Mouse (Mus musculus) frontal cortex, postnatal 14 days (tissue): ENCODE results near the gene Prkn.
A peak's percentile ranks its signal among the peaks of the same experiment; 100 is the strongest.

Source experiments
- DNase-seq, 2 experiments: peaks; one replicate each; pipeline ENCODE4 v3.0.0; 2022; ENCODE audit warnings: low spot score in 2 of 2

The Prkn gene

DNA sequence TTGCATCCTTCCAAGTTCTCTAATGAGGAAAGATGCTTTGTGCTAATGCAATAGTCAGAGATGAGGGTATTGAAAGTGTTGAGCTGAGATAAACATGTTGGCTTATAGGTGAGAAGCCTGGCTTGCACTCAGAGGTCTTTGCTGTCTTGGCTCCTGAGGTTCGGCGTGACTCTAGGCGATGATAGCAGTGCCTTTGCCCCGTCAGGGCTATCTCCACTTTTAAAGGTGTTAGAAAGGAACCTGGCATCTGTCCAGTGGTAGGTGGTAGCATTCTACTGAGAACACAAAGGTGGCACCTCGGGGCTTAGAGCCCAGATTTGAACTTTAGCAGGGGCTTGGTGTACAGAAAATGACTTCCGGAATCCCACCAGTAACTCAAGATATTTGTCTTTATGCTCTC, 554.4 kb downstream of the Prkn start:
- DNase-seq, result no peak

DNA sequence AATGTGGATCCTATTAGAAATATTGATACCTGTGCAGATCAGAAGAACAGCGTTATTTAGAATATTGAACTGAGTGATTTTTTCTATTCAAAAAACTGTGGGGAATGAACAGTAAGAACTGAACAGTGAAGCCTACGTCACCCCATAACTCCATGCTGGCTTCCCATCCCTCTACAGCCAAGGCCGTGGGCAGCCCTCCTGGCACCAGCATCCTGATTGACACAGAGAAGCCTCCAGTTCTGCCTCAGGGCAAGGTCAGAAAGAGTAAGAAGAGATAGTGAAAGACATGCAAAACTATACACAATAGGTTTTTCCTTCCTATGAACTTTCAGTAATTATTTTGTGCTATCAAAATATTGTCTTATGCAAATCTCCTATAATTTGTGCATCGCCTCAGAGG, 557.5 kb downstream of the Prkn start:
- DNase-seq, result no peak

DNA sequence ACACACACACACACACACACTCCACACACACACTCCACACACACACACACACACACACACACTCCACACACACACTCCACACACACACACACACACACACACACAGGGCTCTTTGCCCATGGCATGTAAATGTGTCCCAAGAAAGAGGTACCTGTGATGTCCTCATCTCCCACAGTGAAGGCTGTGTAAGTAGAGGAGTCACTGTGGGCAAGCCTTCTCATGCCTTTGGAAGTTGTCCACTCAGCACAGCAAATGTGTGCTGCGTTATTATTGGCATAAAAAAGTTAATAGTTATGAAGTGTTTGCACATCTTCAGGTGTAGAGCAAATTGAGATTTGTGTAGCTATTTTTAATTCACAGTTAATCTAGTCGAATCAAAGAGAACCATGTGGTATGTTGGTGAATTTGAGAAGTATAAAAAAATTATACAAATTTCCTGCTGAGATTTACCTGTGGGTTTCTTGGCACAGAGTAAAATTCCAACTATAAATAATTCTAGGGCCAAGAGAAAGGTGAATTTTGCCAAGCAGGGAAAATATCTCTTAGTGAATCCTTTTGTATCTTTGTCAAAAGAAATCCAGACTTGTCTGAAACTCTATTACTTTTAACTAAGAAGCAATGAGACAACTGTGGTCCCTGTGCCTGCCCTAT, 562.2 kb downstream of the Prkn start:
- no peak for DNase-seq

DNA sequence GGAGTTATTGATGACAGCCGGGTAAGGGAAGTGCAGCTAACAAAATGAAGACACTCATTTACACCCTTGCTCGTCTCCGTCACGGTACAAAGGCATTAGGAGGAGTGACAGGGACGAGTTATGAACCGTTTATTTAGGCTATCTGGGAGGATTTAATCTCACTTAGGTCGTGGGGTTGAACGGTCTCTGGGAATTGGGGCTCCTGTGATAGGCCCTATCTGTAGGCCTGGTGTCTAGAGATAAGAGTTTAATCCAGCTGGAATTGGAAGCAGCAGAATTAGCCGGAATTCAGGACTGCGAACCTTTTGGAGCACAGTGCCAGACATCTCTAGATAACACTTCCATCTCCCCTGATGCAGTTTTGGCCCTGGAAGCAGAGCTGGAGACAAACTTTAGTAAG, 571.2 kb downstream of the Prkn start:
- no peak for DNase-seq

DNA sequence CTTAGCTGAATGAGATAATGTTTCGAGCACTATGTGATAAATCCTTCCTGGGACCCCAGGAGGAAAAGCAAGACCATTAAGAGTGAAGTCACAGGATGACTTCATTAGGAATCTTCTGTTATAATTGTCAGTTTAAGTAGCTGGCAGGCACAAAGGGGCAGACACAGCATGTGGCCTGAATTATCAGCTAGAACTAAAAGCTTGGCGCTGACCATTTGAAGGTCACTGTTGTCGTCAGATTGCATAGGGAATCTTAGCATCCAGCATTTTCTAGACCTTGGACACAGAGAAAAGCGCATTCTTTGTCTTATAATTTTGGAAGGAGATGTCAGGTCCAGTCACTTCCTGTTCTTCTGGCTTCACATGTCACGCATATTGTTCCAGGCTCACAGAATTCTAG, 573.5 kb downstream of the Prkn start:
- no peak for DNase-seq

DNA sequence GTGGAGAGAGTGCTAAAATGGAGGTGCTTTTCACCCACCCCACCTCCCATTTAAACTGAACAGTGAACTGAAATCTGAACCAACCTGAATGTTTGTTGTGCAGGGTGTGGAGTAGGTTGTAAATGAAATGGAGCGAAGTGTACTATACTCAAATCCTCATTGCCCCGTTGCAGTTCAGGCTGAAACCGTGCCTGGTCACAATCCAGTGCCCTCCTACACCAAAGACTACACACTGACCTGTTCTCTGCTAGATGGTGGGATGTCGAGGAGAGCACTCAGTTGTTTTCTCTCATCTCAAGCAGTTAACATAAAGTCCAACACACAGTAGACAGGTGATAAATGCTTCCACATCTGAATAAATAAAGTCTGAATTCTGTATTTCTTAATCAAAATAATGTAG, 574.1 kb downstream of the Prkn start:
- no peak for DNase-seq

DNA sequence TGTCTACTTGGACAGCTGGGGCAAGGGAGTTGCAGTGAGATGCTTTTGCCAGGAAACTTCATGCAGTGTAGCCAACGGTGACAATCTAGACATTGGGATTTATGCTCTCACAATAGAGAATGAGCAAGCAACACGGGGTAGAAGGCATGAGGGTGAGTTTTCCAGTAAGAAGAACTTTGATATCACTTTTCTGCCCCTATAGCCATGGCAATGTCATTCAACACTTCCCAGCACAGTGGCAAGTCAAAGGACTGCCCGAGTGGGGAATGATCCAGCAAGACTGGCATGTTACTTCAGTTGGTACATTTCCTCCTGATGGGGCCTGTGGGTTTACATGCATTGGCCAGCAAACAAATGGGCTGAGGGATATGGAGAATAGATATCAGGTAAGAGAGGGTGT, 577.0 kb downstream of the Prkn start:
- no peak for DNase-seq

DNA sequence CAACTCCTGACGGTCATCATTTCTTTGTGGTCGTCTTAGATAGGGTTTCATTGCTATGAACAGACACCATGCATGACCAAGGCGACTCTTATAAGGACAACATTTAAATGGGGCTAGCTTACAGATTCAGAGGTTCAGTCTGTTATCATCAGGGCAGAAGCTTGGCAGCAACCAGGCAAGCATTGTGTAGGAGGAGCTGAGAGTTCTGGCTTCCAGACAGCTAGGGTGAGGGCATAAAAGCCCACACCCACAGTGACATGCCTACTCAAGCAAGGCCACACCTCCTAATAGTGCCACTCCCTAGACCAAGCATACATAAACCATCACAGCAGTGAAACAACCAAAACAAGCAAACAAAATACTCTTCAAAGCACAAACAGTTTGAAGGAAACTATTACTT, 579.3 kb downstream of the Prkn start:
- DNase-seq, result no peak

DNA sequence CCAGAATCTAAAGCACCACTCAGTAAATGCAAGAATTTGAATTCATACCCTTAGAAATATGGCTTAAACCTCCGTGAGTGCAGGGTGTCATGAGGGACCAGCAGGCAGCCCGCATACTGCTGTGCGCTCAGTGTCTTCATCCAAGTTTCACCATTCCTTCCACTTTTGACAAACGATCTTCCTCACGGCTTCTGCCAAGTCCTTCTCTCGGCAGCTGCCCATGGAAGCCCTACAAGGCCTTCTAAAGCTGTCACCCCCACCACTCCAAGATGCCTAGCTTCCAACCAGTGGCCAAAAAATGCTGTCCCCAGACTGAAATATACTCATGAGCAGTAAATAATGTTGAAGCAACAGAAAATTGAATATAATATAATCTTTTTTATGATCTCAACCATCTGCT, 580.7 kb downstream of the Prkn start:
- peak in 1 of 2 experiments; percentile 7 for DNase-seq

DNA sequence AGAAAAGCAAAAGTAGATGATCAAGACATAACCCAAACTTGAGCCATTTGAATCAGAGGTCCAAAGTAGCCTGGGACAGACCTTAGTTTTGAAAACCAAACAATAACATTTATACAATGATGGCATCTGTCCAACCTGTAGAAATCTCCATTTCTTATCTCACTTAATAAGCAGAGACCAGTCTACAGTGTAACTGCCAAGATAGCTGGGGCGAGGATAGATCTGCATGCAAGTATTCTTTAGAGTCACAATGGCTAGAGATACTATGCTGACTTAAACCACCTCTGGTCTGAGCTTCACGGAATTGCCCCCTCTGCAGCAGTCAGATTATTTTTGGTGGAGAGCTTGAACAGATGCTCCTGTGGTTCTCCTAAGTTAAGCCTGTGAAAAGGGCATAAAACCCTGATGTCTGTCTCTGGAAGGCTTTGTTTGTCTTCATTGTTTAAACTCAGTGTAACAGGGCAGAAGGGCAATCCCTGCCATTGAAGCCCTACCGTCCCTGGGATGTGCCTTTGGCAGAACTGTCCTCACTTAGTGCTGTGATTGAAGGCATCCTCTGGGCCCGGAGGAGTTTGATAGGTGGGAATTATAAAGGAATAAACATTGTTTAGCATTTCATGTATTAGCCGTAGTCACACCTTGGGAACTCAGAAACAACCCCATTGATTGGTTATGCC, 581.2 kb downstream of the Prkn start:
- DNase-seq, result no peak

DNA sequence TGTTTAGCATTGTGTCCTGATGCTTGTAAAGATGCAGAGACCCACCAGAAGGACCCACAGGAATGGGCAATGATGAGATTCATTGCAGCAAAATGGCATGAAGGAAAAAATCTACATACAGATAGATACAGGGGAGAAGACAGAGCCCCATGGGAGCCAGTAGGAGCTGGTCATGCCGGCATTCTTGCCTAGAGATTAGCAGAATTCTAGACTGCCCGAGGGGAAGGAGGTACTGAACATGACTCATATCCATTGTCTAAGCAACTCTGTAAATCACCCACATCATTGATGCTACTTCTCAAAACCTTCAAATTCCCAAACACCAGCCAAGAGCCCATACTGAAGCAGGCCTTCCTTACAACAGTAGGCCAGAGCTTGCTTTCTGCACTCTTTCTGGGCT, 591.1 kb downstream of the Prkn start:
- no peak for DNase-seq

DNA sequence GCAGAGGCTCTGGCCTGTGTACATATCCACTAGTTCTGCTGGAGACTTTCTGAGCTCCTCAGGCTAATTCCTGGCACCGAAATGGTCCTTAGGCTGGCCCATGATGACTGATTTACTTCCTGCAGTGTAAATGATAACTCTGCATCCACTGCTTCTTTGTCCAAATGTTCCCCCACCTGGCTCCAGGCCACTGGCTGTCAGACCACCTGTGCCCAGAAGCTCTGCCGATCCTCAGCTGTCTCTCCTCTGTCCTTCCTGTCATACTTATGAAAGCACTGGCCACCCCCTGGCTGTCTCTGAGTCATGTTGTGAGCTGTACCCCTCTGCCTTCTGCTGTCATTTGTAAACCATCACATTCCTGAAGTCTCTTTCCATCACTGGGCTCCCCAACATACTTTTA, 592.4 kb downstream of the Prkn start:
- no peak for DNase-seq

DNA sequence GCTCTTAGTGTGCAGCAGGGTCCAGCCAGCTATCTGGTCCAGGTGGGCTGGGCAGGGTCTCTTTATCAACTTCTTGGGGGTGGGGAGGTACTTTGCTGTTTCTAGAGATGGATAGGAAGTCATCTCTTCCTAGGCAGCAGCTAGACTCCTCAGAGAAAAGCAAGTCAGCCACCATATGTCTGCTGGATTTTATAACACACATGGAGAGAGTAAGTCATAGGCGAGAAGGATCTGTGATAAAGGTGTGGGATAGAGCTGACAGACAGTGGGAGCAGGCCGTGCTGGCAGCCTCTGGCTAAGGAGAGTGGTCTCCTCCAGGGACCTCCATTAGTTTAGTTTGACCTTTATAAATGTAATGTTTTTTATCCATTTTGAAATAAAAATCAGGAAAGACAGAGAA, 622.5 kb downstream of the Prkn start:
- DNase-seq, result no peak

DNA sequence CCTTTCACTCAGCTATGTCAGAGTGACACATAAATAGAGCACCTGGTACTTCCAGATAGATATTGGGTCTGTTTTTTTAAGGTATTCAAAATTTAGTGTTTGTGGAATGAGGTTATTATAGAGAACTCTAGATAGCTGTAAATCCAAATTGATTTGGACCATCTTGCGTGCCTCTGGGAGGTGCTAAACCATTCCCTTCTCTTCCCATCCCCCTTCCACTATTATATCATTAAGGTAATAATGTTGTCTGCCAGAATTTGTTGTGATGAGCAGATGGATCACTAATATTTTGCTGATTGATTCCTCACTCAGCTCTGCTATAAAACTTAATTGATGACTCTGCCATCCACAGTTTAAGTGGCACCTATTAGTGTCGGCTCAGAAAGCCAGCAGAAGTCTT, 625.9 kb downstream of the Prkn start:
- DNase-seq, result no peak

DNA sequence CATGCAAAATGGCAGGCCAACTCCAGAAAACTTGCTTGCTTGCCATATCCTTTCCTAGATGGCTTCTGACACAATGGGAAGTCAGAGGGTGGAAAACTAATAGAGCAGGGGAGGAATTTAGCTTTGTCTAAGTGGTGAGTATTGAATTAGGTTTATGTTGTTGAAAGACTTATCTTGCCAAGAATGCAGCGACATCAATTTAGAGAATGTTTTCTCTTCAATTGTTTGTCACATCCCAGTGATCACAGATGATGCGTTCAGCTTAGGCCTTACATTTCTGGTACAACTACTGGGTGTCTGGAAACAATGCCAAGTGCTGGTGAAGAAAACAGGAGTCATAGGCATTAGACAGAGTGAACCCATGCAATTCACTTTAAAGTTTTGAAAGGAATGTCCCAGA, 628.4 kb downstream of the Prkn start:
- no peak for DNase-seq

DNA sequence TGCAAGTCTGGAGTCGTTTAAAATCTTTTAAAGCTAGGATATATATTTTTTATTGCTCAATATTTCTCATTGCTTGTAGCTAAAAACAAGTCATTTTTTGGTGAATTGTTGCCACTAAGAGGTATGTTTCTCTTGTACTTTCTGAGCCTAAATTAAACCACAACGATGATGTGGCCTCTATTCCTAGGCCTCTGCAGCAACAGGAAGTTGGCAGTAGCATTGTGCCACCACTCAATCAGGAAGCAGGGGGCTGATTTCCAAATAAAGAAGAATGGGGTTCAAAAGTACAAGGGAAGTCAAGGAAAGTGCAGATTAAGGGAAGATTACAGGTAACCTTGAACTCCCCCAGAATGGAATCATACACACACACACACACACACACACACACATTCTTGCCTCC, 642.8 kb downstream of the Prkn start:
- DNase-seq, result no peak

DNA sequence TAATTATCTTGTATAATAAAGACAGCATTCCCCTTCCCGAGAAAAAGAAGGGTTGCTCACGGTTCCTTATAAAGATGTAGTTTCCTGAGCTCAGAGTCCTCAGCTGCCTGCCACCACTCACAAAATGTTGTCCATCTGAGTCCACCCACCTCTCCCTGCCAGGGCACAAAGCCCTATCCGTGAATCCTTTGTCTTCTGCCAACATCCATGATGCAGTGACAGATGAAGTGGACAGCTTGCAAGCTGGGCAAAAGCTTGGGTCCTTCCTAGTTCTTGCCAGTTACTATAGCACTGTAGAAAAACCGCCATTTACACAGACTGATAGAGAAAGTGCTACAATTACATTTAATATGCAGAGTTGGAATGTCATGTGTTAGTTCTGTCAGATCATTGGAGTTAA, 649.9 kb downstream of the Prkn start:
- no peak for DNase-seq

DNA sequence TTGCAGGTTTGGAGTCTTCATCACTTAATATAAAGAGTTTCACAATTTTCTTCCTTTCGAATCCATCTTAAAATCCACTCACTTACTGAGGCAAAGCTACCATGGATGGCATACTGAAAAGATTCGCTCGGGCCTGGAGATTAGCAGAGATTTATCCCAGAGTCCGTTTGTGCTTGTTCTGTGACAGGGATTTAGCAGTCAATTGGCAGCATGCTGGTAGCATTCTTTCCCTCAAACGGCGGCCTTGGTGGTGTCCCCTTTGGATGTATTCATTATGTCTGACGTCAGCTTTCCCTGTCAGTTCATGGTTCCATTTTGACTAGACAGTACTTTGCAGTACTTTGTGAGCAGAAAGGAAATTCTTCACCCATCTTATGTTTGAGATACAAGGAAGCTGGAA, 662.4 kb downstream of the Prkn start:
- no peak for DNase-seq

DNA sequence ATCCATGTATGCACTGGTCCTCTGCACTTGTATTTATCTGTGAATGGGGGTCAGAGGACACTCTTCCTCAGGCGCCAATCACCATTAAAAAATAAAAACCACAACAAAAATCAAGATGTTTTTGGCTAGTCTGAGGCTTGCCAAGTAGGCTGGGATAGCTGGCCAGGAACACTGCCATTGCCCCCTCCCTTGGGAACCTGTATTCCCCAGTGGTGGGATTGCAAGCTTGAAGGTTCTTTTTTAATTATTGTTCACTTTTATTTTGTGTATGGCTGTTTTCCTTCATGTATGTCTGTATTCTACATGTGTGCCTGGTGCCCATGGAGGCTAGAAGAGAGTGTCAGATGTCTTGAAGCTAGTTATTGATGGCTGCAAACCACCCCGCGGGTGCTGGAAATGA, 664.3 kb downstream of the Prkn start:
- DNase-seq, result no peak

DNA sequence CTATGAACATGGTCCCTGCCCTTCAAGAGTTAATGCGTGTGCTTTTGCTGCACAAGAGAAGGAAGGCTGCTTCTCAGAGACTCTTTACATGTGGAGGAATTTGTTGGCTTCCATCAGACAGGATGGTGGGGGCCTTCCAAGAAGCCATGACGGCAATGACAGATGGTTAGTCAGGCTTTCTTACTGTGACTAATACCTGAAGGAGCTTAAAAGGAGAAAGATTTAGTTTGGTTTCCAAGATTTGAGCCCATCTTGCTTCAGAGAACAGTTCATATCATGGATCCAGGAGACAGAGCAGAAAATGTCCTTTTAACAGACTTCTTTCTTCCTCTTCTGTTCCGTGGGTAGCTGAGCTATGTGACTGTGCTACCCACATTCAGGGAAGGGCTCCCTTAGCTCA, 666.9 kb downstream of the Prkn start:
- DNase-seq, result no peak

DNA sequence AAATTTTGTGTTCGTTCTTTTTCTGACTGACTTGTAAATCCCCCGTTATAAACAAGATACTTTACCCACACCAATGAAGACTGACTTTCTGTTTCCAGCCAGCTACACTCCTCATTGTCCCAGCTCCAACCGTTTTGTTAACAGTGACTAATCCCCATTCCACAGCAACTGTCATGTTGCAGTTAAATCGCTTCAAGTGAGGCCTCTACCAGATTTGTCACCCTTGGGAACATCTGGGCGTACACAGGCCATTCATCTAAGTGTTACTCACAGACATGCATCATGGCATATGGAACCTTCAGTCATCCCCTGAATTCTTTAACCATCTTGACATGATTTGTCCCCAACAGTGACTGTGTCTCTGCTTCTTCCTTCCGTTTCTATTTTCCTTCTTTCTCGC, 669.9 kb downstream of the Prkn start:
- DNase-seq, result no peak

DNA sequence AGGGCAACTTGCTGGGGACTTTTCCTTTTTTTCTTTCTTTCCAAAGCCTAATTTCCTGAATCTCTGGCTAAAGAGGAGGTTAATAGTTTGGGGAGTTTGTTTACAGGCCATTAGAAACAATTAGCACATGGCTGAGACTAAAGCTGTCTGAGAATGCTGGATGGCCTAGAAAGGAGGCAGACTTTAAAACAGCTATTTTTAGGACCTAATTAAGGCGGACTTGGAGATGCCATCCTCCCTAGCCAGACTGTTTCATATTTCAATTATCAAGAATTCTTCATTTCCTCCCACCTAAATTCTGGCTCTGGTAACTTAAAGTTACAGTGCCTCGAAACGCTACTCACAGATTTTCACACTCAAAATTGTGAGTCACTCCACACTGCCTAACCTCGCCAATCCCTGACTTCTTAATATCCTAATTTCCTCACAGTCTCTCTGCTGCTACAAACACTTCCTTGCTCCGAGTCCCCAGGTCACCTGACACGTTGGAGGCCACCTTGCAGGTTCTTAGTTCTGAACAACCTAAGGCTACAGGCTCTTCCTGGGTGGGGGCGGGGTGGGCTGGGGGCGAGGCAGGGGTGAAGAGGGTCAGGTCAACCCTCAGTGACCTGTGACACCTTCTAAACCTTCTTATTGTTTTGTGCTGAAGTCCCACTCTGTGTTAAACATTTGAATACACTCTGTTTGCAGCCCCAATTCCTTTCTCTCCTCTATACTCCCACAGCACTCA, 674.0 kb downstream of the Prkn start:
- no peak for DNase-seq

DNA sequence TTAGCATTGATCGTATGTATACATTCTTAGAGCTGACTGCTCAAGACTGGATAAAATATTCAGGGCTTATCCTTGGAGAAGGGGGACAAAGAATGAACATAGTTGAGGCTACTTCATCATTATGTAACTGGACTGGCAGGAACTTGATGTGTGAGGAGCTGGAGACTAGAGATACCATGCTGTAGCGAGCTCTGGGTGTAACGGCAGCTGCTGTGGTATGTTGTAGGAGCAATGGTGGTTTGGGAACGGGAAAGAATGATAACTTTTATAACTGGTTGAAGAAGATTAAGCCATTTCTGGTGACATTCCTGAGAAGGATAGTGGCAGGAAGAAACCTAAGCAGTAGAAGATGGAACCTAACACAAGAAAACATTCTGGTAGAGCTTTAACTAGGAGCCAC, 675.4 kb downstream of the Prkn start:
- no peak for DNase-seq
